Mouse (Mus musculus) lung, adult 2 months (tissue): ENCODE measurements around the gene Ssr2. TPM values are rescaled to one million over a fixed set of nuclear protein-coding genes. Genes with fewer than 3 reads are reported as not detected.

Experiments used
- DNase-seq: peaks from one replicate; pipeline ENCODE4 v3.0.0; 2022
- H3K4me1 ChIP-seq: fragments of 200-500 bp; 2 replicates; pipeline ENCODE4 v1.6.1; 2011; ENCODE audit warnings: low read length; ENCODE audit not compliant: control insufficient read depth, insufficient read depth
- H3K4me3 ChIP-seq: fragments of 200-500 bp; replicated peaks from 2 replicates; pipeline ENCODE3; 2011; ENCODE audit warnings: low read depth, mild to moderate bottlenecking, control low read depth, low read length; ENCODE audit errors: extremely low read depth
- CTCF ChIP-seq: fragments of 200-500 bp; IDR thresholded peaks from 2 replicates; pipeline ENCODE4 v1.5.1; 2011; ENCODE audit warnings: mild to moderate bottlenecking, low read length, control low read depth; ENCODE audit not compliant: insufficient read depth
- POLR2A ChIP-seq: fragments of 200-500 bp; IDR thresholded peaks from 2 replicates; pipeline ENCODE4 v1.6.1; 2011; ENCODE audit warnings: low read depth, mild to moderate bottlenecking, control low read depth, low read length, borderline replicate concordance; ENCODE audit errors: extremely low read depth
- WGBS: fragments of 180-500 bp; shearing (Covaris S2); methylation state at CpG from one replicate; pipeline ENCODE4 v1.1.7; 2018; 5-methylcytosine and 5-hydroxymethylcytosine counted together
- polyA plus RNA-seq: library from polyadenylated mRNA; depleted of rRNA; stranded (reverse); fragments of >200 nt; gene quantifications from 2 replicates; pipeline ENCODE4 v1.2.3, GENCODE M21; 2012

Ssr2 gene
- polyA plus RNA-seq, 1 experiment, result 188 TPM

DNA sequence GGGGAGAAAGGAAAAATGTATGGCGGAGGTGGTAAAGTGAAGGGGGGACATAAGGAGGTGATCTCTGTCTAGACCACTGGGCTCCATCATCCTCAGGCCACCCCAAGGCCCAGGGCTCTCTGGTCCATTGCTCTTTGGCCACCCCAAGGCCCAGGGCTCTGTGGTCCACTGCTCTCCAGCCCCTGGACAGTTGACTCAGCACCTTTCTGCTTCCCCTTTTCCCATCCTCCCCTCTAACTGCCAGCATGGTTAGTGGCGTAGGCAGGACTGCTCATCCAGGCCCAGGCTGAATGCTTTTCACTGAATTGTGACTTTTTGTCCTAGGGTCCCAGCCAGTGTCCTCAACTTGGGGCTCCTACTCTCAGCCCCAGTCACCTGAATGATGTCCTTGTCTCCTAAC lies 51.9 kb downstream of the Ssr2 start:
- no peak for DNase-seq
- 79% methylated on average over 2 of the region's 2 CpGs for WGBS
- TF ChIP-seq POLR2A, result no peak
- TF ChIP-seq CTCF, result no peak
- H3K4me1 ChIP-seq, result peaks cover 67% of the 10 kb centered on the region
- no peak overlapping the region for H3K4me3 ChIP-seq

DNA sequence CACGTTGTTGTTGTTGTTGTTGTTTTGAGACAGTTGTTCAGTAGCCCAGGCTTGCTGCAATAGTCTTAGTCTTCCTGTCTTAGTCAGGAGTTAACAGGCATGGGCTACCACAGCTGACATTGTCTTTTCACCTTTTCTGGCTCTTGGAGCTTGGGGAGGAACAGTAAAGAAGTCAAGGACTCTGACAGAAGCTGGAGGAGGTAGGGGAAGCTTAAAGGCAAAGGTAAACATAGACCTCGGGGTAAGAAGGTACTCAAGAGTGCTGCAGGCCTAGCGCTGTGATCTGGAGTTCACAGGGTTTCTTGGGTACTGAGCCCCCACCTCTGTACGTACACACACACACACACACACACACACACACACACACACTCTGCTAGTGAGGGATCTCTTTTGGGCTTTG lies 53.1 kb downstream of the Ssr2 start:
- no peak for DNase-seq
- H3K4me3 ChIP-seq, result no peak overlapping the region
- TF ChIP-seq POLR2A, result no peak
- no peak for TF ChIP-seq CTCF
- 22% methylated on average over 4 of the region's 4 CpGs for WGBS
- H3K4me1 ChIP-seq, result peaks cover 64% of the 10 kb centered on the region

- DNase-seq, result no peak
- TF ChIP-seq CTCF (no peak), POLR2A (no peak)
- 55% methylated on average over 13 of the region's 13 CpGs for WGBS
- Histone ChIP-seq H3K4me1 (peaks cover 59% of the 10 kb centered on the region), H3K4me3 (no peak overlapping the region)
Measured at GRCm38 (mm10) chr3:88629244-88629643, 53.6 kb downstream of the Ssr2 start.

GRCm38 (mm10) chr3:88630018-88630417 lies 54.3 kb downstream of the Ssr2 start:
- 47% methylated on average over 9 of the region's 9 CpGs for WGBS
- TF ChIP-seq POLR2A, result no peak
- no peak for TF ChIP-seq CTCF
- Histone ChIP-seq H3K4me1 (peaks cover 53% of the 10 kb centered on the region), H3K4me3 (no peak overlapping the region)
- DNase-seq, result no peak

DNA sequence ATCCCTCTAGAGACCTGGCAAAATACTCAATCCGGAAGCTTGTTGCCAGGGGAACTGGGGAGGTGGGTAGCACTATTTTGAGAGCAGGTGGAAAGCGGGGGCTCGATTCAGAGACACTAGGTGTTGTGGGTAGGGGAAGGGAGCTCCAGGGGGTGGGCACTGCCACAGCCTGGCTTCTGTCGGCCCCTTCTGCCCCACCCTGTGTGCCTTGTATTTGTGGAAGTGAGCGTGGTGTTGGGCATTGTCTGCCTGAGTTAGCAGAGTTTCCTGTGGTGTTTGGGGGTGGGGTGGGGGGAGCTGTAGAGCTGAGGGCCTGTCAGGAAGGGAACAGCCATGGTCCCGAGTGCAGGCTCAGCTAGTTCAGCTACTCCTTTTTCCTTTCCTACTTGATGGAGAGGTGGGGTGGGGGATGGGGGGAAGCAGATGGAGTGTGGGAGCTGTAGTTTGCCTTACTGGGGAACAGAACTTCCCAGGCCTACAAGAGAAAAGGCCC lies 55.2 kb downstream of the Ssr2 start:
- no peak for DNase-seq
- Histone ChIP-seq H3K4me1 (peaks cover 45% of the 10 kb centered on the region), H3K4me3 (no peak overlapping the region)
- WGBS, result 29% methylated on average over 6 of the region's 6 CpGs
- TF ChIP-seq CTCF (no peak), POLR2A (no peak)

- Histone ChIP-seq H3K4me1 (peaks cover 37% of the 10 kb centered on the region), H3K4me3 (no peak overlapping the region)
- TF ChIP-seq CTCF, result peak; percentile 90
- no peak for TF ChIP-seq POLR2A
- 54% methylated on average over 12 of the region's 12 CpGs for WGBS
- no peak for DNase-seq
Measured at GRCm38 (mm10) chr3:88631921-88632587, 56.4 kb downstream of the Ssr2 start.

GRCm38 (mm10) chr3:88633056-88633455 lies 57.4 kb downstream of the Ssr2 start:
- TF ChIP-seq CTCF, result no peak
- TF ChIP-seq POLR2A, result no peak
- no peak for DNase-seq
- WGBS, result 94% methylated on average over 10 of the region's 10 CpGs

GRCm38 (mm10) chr3:88635506-88636275 lies 60.0 kb downstream of the Ssr2 start:
- H3K4me1 ChIP-seq, result peaks cover 10% of the 10 kb centered on the region
- TF ChIP-seq POLR2A, result no peak
- TF ChIP-seq CTCF, result no peak
- H3K4me3 ChIP-seq, result no peak overlapping the region
- WGBS, result 92% methylated on average over 19 of the region's 19 CpGs
- DNase-seq, result no peak

More at GRCm38 (mm10) chr3:88633056-88633455, 57.4 kb downstream of the Ssr2 start:
- Histone ChIP-seq H3K4me1 (peaks cover 31% of the 10 kb centered on the region), H3K4me3 (no peak overlapping the region)

DNA sequence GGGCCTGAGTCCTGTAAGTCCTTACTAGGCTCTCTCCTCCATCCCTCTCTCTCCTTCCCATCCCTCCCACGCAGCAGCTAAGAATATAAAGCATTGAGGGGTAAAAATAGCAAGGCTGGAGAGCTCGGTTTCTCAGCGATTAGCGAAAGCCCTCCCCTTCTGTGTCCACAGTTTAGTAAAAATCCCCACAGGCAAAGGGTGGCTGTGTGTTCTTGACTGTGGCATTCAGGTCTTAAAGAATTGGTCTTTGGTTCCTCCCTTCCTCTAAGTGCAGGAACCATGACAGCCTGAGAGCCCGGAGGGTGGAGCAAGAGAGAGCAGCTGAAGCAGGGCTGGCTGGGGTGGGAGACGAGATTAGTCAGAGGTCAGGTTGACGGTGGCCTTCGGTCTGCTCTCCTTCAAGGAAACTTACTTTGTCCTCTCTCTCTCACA lies 60.9 kb downstream of the Ssr2 start:
- TF ChIP-seq CTCF, result no peak
- no peak for TF ChIP-seq POLR2A

More for the DNA sequence above, 60.9 kb downstream of the Ssr2 start:
- Histone ChIP-seq H3K4me1 (peaks cover 5% of the 10 kb centered on the region), H3K4me3 (no peak overlapping the region)
- 89% methylated on average over 8 of the region's 8 CpGs for WGBS
- DNase-seq, result no peak
